Mouse (Mus musculus) intestine, embryonic 15.5 days (tissue): ENCODE measurements at regions not wholly inside any gene's neighbourhood (a gene's known extent, or its start where the extent isn't known, plus 50 kb on each side); places are given as distances from the start of the nearest gene placed in this dataset.

ENCODE experiments used
- ATAC-seq: fragments of 200-750 bp; cut with Nextera tagmentation; 2 replicates; pipeline ENCODE4 v1.8.0; 2017; ENCODE audit warnings: moderate TSS enrichment, moderate library complexity
- H3K27ac ChIP-seq: fragments of 300-500 bp; sonication (generic); 2 replicates; pipeline ENCODE4 v1.5.1; 2015; ENCODE audit warnings: mild to moderate bottlenecking, inconsistent platforms
- H3K27me3 ChIP-seq: fragments of 300-500 bp; sonication (generic); replicated peaks from 2 replicates; pipeline ENCODE4 v1.6.1; 2015; ENCODE audit warnings: inconsistent platforms
- H3K36me3 ChIP-seq: fragments of 300-500 bp; sonication (generic); 2 replicates; pipeline ENCODE4 v1.6.1; 2015; ENCODE audit warnings: inconsistent platforms
- H3K4me1 ChIP-seq: fragments of 300-500 bp; sonication (generic); replicated peaks from 2 replicates; pipeline ENCODE4 v1.6.1; 2015; ENCODE audit warnings: inconsistent platforms
- H3K4me2 ChIP-seq: fragments of 300-500 bp; sonication (generic); replicated peaks from 2 replicates; pipeline ENCODE4 v1.6.1; 2015; ENCODE audit warnings: mild to moderate bottlenecking, inconsistent platforms
- H3K4me3 ChIP-seq: fragments of 300-500 bp; sonication (generic); replicated peaks from 2 replicates; pipeline ENCODE4 v1.5.1; 2015; ENCODE audit warnings: inconsistent platforms
- H3K9ac ChIP-seq: fragments of 300-500 bp; sonication (generic); 2 replicates; pipeline ENCODE4 v1.6.1; 2015; ENCODE audit warnings: inconsistent platforms
- H3K9me3 ChIP-seq: fragments of 300-500 bp; sonication (generic); 2 replicates; pipeline ENCODE4 v1.6.1; 2016; ENCODE audit warnings: inconsistent platforms
- WGBS: fragments of 180-500 bp; shearing (Covaris S2); methylation state at CpG from one replicate; pipeline ENCODE4 v1.1.7; 2015; 5-methylcytosine and 5-hydroxymethylcytosine counted together

DNA sequence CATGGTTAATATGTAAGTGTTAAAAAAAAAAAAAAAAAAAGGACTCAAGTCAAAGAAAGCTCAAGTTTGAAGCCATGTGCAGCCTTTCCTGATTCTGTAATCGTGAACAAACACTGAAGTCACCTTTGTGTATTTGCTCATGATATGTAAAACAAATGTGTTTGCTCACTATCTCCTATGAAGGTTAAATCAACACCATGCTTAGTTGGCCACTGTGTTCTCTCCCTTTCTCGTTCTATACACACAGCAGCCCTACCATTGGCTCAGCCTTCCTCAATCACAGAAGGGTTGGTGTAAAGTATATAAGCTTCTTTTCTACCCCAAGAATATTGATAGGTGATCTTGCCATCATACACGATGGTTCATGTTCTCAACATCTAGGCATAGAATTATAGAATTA is 409.7 kb upstream of the Atp2b1 start:
- Histone ChIP-seq H3K9ac (no peak overlapping the region), H3K4me1 (no peaks in the 10 kb centered on the region), H3K4me3 (no peak overlapping the region), H3K27me3 (no peaks in the 10 kb centered on the region), H3K9me3 (no peaks in the 10 kb centered on the region), H3K4me2 (no peak overlapping the region), H3K36me3 (no peaks in the 10 kb centered on the region), H3K27ac (no peak overlapping the region)
- ATAC-seq, result peak; percentile 94
- WGBS, result 56% methylated on average over 3 of the region's 3 CpGs

DNA sequence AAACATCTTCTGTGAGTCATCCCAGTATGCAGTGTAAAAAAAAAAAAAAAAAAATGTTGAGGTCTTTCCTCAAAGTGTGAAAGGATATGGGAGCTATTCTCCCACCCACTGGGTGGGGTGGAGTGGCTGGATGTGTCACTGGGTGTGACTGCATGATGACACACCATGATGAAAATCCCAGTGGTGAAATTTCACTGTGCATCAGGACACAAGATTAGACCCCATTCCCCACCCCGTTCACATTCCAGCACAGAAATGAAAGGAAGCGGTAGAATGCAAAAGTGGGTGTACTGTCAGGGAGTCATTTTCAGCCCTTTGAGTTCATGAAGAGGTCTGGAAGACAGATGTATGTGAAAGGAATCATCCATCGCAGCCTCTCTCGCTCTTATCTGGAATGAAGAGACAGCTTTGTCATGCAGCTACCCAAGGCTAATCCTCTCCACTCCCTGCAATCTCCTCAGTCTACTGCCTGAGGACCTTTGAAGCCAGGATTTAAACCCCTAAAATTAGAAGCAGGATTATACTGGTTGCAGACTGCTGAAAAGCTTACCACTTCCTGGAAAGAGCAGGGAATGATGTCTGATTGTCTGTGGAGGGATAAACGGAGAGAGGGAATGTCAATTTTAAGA is 405.6 kb upstream of the Atp2b1 start:
- H3K9me3 ChIP-seq, result no peaks in the 10 kb centered on the region
- WGBS, result 41% methylated on average over 5 of the region's 5 CpGs
- H3K4me3 ChIP-seq, result no peak overlapping the region
- ATAC-seq, result peak; percentile 37; the same call in 1 of the 2 replicates
- no peak overlapping the region for H3K27ac ChIP-seq
- no peaks in the 10 kb centered on the region for H3K27me3 ChIP-seq
- H3K9ac ChIP-seq, result no peak overlapping the region
- no peak overlapping the region for H3K4me2 ChIP-seq
- H3K4me1 ChIP-seq, result no peaks in the 10 kb centered on the region
- H3K36me3 ChIP-seq, result no peaks in the 10 kb centered on the region

DNA sequence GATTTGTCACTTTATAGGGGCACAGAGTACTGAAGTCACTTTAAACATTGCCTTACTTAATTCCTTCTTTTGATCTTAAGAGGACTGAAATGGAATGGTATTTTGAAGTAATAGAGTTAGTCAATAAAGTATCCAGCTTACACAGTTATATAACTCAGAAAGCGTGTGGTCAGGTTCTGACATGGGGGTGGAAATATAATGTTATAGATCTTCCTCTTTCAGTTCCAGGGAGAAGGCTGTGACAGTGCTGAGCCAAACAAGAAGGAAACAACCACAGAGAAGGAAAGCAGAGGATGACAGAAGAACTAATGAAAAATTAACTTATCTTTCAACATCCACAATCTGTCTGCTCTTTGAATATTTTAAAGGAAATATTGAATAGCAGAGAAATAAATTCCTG is 399.4 kb upstream of the Atp2b1 start:
- Histone ChIP-seq H3K4me1 (no peaks in the 10 kb centered on the region), H3K9ac (no peak overlapping the region), H3K27me3 (no peaks in the 10 kb centered on the region), H3K27ac (no peak overlapping the region), H3K36me3 (no peaks in the 10 kb centered on the region), H3K4me3 (no peak overlapping the region), H3K9me3 (no peaks in the 10 kb centered on the region), H3K4me2 (no peak overlapping the region)
- no peak for ATAC-seq
- 94% methylated on average over 1 of the region's 1 CpGs for WGBS

DNA sequence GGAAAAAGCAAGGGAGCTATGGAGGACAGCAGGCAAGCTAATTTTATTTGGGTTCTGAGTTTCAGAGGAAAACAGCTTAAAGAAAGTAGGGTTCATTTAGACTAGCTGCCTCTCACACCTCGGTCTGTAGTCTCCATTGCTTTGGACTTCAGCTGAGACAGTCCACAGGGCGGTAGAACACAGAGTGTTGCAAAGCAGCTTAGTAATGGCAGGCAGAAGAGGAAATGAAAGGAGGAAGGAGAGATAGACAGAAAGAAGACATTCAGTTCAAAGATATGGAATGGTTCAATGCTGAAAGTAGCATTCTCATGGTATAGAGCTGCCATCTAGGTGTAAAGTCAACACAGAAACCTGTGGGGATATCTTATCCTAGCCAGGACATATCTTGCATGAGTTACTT is 396.6 kb upstream of the Atp2b1 start:
- Histone ChIP-seq H3K27ac (no peak overlapping the region), H3K4me3 (no peak overlapping the region), H3K4me2 (no peak overlapping the region), H3K36me3 (no peaks in the 10 kb centered on the region), H3K4me1 (no peaks in the 10 kb centered on the region), H3K27me3 (no peaks in the 10 kb centered on the region), H3K9me3 (no peaks in the 10 kb centered on the region), H3K9ac (no peak overlapping the region)
- 87% methylated on average over 2 of the region's 2 CpGs for WGBS
- no peak for ATAC-seq

DNA sequence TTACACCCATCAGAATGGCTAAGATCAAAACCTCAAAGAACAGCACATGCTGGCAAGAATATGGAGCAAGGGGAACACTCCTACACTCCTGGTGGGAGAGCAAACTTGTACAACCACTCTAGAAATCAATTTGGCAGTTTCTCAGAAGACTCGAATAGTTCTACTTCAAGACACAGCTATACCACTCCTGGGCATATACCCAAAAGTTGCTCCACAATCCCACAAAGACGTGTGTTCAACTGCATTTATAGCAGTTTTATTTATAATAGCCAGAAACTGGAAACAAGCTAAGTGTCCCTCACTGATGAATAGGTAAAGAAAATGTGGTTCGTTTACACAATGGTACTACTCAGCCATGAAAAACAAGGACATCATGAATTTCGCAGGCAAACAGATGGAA is 384.6 kb upstream of the Atp2b1 start:
- Histone ChIP-seq H3K4me1 (no peaks in the 10 kb centered on the region), H3K27me3 (no peaks in the 10 kb centered on the region), H3K4me2 (no peak overlapping the region), H3K4me3 (no peak overlapping the region), H3K9ac (no peak overlapping the region), H3K9me3 (no peaks in the 10 kb centered on the region), H3K27ac (no peak overlapping the region), H3K36me3 (no peaks in the 10 kb centered on the region)
- ATAC-seq, result no peak
- 75% methylated on average over 4 of the region's 4 CpGs for WGBS

DNA sequence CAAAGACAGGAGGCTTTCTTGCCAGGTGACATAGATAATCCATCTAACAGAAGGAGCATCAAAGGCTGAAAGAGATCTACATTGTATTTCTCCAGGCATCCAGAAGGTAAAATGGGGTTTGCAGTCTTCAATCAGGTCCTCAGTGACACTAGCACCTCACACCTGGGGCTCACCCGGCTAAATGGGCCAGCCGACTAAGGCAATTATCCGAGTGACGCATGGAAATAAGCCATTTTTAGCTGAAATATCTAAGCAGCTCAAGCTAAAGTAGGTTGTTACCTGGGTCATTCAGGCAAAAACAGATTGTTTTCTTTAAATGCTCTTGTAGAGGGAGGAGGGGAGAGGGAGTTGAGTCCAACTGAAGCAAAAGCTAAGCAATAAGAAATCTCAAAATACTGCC is 382.8 kb upstream of the Atp2b1 start:
- no peaks in the 10 kb centered on the region for H3K27me3 ChIP-seq
- H3K4me2 ChIP-seq, result no peak overlapping the region
- no peak for ATAC-seq
- H3K4me1 ChIP-seq, result no peaks in the 10 kb centered on the region
- H3K36me3 ChIP-seq, result no peaks in the 10 kb centered on the region
- no peak overlapping the region for H3K4me3 ChIP-seq
- H3K27ac ChIP-seq, result no peak overlapping the region
- H3K9me3 ChIP-seq, result no peaks in the 10 kb centered on the region
- H3K9ac ChIP-seq, result no peak overlapping the region
- WGBS, result 93% methylated on average over 4 of the region's 4 CpGs

DNA sequence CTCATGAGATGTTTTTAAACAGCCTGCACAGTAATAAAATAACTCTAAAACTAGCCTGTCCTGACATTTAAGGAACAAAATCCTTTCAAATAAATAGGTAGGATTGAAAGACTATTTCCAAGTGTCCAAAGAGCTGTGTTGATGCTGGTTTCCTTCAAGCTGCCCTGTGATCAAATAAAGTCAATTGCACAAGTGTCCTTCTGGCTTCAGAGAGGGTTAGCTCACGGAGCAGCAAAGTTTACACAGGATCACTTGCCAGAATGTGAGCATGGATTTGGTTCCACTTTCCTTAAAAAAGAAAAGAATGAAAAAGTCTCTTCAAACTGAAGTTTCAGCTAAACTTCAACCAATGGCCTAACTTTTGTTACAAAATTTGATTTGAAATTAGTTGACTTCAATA is 375.5 kb upstream of the Atp2b1 start:
- H3K9me3 ChIP-seq, result no peaks in the 10 kb centered on the region
- no peaks in the 10 kb centered on the region for H3K27me3 ChIP-seq
- H3K27ac ChIP-seq, result no peak overlapping the region
- H3K36me3 ChIP-seq, result no peaks in the 10 kb centered on the region
- WGBS, result 60% methylated on average over 1 of the region's 1 CpGs
- H3K9ac ChIP-seq, result no peak overlapping the region
- ATAC-seq, result no peak
- H3K4me1 ChIP-seq, result no peaks in the 10 kb centered on the region
- H3K4me3 ChIP-seq, result no peak overlapping the region
- H3K4me2 ChIP-seq, result no peak overlapping the region

DNA sequence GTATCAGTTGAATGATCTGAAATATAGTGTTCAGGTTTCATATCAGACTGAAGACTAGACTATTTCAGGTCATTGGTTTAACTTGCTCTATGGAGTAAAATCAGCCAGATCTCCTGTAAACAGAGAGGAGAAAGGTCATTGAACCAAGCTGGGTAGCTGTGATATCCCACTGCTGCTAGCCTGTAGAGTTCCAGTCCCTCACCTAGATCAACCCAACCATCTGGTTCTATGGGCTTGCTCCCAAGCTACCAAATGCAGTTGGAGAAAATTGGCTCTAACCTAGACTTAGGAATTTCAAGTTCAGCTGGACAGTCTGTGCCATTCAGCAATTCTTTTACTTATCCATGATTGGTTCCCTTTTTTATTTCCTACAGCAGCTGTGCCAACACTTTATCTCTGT is 373.1 kb upstream of the Atp2b1 start:
- Histone ChIP-seq H3K9ac (no peak overlapping the region), H3K36me3 (no peaks in the 10 kb centered on the region), H3K27ac (no peak overlapping the region), H3K9me3 (no peaks in the 10 kb centered on the region), H3K4me3 (no peak overlapping the region), H3K4me2 (no peak overlapping the region), H3K27me3 (no peaks in the 10 kb centered on the region), H3K4me1 (no peaks in the 10 kb centered on the region)
- no peak for ATAC-seq

DNA sequence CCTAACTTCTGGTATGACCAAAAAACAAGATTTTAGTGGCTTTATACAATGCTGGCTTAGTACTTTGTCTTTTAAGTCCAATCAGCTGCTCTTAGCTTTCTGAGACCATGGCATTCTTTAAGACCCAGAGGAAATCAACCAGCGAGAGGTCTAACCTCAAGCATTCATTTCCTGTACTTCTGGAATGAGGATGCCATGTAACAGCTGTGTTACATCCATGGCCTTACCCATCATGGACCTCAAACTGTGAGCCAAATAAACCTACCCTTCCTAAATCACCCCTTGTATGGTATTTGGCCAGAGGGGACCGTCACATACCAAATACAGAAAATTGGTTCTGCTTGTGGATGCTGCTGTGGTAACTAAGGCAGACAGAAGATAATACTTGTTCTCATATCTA is 372.1 kb upstream of the Atp2b1 start:
- Histone ChIP-seq H3K4me2 (no peak overlapping the region), H3K27me3 (no peaks in the 10 kb centered on the region), H3K9ac (no peak overlapping the region), H3K4me3 (no peak overlapping the region), H3K27ac (no peak overlapping the region), H3K9me3 (no peaks in the 10 kb centered on the region), H3K4me1 (no peaks in the 10 kb centered on the region), H3K36me3 (no peaks in the 10 kb centered on the region)
- ATAC-seq, result no peak
- WGBS, result 85% methylated on average over 2 of the region's 2 CpGs

DNA sequence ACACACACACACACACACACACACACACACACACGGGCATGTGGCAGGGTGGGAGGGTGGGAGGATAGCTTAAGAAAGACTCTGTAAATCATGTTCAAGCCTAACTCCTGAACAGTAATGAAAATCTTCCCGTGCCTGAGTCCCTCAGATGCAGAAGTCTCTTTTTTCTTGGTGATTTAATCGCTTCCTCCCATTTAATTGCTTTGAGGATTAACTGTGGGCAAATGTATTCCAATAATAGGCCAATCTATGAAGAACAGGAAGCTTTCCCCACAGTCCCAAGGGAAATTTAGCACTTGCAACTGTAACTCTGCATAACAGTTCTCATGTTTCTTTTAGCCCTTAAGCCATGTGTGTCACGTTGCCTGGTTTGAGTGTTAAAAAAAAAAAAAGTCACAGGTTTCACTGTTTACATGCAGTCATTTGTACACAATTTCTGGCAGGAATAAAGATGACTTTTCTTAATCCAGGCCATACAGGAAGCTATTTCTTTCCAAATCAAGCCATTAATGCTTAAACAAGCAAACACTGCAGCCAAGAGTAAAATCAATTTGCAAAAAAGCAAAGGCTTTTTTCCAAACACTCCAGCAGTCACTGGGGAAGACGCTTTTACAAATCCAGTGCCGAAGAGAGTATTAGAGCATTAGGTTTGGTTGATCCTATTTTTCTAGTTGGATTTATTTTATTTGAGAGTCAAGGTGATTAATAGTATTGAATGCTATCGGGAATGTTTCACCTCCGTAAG is 370.8 kb upstream of the Atp2b1 start:
- no peak overlapping the region for H3K9ac ChIP-seq
- H3K4me3 ChIP-seq, result no peak overlapping the region
- H3K27ac ChIP-seq, result no peak overlapping the region
- H3K36me3 ChIP-seq, result no peaks in the 10 kb centered on the region
- no peaks in the 10 kb centered on the region for H3K9me3 ChIP-seq
- H3K27me3 ChIP-seq, result no peaks in the 10 kb centered on the region
- 30% methylated on average over 8 of the region's 8 CpGs for WGBS
- no peak; the same call in 1 of the 2 replicates for ATAC-seq
- H3K4me2 ChIP-seq, result no peak overlapping the region; the same call in 1 of the 2 replicates
- no peaks in the 10 kb centered on the region for H3K4me1 ChIP-seq

DNA sequence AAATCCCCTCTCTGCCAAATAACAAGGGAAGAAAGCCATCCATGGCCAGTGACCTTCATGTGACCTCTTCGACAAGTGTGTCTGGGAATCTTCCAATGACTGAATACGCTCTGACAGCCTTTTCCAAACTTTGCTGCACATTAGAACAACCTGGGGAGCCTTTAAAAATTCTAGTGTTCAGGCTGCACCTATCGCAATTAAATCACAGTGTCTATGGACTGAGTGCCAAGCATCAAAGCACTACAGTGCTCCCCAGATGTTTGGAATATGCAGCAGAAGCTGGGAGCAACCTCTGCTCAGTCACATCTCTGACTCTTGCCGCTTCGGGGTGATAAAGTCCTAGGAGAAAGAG is 370.2 kb upstream of the Atp2b1 start:
- Histone ChIP-seq H3K9ac (no peak overlapping the region), H3K4me2 (no peak overlapping the region; the same call in 1 of the 2 replicates), H3K4me3 (no peak overlapping the region), H3K27ac (no peak overlapping the region), H3K27me3 (no peaks in the 10 kb centered on the region), H3K9me3 (no peaks in the 10 kb centered on the region), H3K36me3 (no peaks in the 10 kb centered on the region), H3K4me1 (no peaks in the 10 kb centered on the region)
- WGBS, result 41% methylated on average over 5 of the region's 5 CpGs
- no peak for ATAC-seq

DNA sequence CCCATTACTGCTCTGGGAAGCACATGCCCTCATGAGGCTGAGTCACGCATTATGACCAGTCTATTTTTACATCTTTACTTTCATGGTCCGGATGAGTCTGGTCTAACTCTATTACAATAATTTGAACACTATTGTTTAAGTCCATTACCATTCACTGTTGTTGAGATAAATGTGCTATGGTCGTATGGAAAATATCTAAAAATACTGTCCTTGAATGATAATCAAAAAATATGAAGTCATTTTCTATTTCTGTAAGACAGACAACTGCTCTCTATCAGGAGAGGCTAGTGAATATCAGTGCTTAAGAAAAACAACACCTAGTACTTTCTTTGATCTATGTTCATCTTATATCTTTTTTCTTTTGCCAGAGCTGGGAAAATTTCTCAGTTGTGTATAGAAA is 359.6 kb upstream of the Atp2b1 start:
- Histone ChIP-seq H3K4me1 (no peaks in the 10 kb centered on the region), H3K9me3 (no peaks in the 10 kb centered on the region), H3K9ac (no peak overlapping the region), H3K4me3 (no peak overlapping the region), H3K4me2 (no peak overlapping the region), H3K27ac (no peak overlapping the region), H3K36me3 (no peaks in the 10 kb centered on the region), H3K27me3 (no peaks in the 10 kb centered on the region)
- no peak for ATAC-seq
- 77% methylated on average over 3 of the region's 3 CpGs for WGBS

DNA sequence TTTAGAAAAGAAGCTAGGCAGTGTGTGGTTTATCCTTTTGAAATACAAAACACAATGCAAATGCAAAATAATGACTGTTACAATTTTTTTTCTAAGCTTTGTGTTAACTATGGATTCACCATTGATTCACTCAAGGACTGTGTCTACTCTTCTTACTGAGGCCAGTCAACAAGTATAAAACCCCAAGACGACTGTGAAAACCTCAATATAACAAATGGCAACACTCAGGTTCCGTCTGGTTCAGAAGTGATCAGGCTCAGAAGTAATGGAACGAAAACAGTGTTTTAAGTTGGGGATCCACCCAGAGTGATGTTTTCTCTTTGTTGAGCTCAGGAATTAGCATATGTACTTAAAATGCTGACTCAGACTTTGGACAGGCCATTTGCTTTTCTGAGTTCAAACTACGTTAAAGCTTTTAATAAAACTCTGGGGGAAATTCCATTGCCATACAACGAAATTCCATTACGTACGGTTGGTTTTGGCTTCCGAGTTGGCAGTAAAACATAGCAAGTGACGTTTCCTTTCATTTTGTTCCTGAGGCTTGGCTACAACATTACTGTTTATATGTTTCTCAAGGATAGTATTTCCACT is 356.6 kb upstream of the Atp2b1 start:
- Histone ChIP-seq H3K27me3 (no peaks in the 10 kb centered on the region), H3K9me3 (no peaks in the 10 kb centered on the region), H3K4me3 (no peak overlapping the region), H3K4me1 (no peaks in the 10 kb centered on the region), H3K4me2 (no peak overlapping the region), H3K27ac (no peak overlapping the region), H3K36me3 (no peaks in the 10 kb centered on the region), H3K9ac (no peak overlapping the region)
- WGBS, result 79% methylated on average over 9 of the region's 9 CpGs
- ATAC-seq, result no peak
